Mouse (Mus musculus): ENCODE measurements at regions not wholly inside any gene's neighbourhood (a gene's known extent, or its start where the extent isn't known, plus 50 kb on each side); places are given as distances from the start of the nearest gene placed in this dataset.

GRCm38 (mm10) chr14:120841311-120841710, 69.7 kb upstream of the Ipo5 start:
- H3K27me3 ChIP-seq (ENCODE audit: control insufficient read depth, insufficient read depth, insufficient read length) = no peaks in the 10 kb centered on the region
- TF ChIP-seq MYOG (IDR thresholded peaks at IDR 0.05; ENCODE audit: control insufficient read depth, extremely low read depth, insufficient read length) = no peak
- TF ChIP-seq CTCF (IDR thresholded peaks at IDR 0.05; ENCODE audit: control insufficient read depth, insufficient read depth, insufficient read length) = no peak
- TF ChIP-seq CEBPB (IDR thresholded peaks at IDR 0.05; ENCODE audit: low read depth) = no peak
- no peak for TF ChIP-seq MYOD1 (IDR thresholded peaks at IDR 0.05; ENCODE audit: control insufficient read depth, insufficient read length, low read depth)
- no peaks in the 10 kb centered on the region for H3K79me3 ChIP-seq (ENCODE audit: low read depth)

GRCm38 (mm10) chr14:120845172-120845571, 65.9 kb upstream of the Ipo5 start:
- TF ChIP-seq CEBPB (IDR thresholded peaks at IDR 0.05; ENCODE audit: low read depth) (no peak), MYOG (IDR thresholded peaks at IDR 0.05; ENCODE audit: control insufficient read depth, extremely low read depth, insufficient read length) (no peak), MAX (IDR thresholded peaks at IDR 0.05) (no peak), FOSL1 (IDR thresholded peaks at IDR 0.05; ENCODE audit: insufficient read depth, low read length, poor library complexity, severe bottlenecking) (no peak), CTCF (IDR thresholded peaks at IDR 0.05; ENCODE audit: control insufficient read depth, insufficient read depth, insufficient read length) (no peak), MYOD1 (IDR thresholded peaks at IDR 0.05; ENCODE audit: control insufficient read depth, insufficient read length, low read depth) (no peak), USF1 (IDR thresholded peaks at IDR 0.05; ENCODE audit: low read depth) (no peak)
- H3ac ChIP-seq (ENCODE audit: control insufficient read depth, insufficient read length, low read depth) = no peak overlapping the region
- no peaks in the 10 kb centered on the region for H3K79me3 ChIP-seq (ENCODE audit: low read depth)
- H3K36me3 ChIP-seq (ENCODE audit: control insufficient read depth, insufficient read depth) = no peaks in the 10 kb centered on the region
- no peak overlapping the region for H3K4me3 ChIP-seq (ENCODE audit: insufficient read depth, poor library complexity, severe bottlenecking)
- no peaks in the 10 kb centered on the region for H3K27me3 ChIP-seq (ENCODE audit: control insufficient read depth, insufficient read depth, insufficient read length)
- H3K79me2 ChIP-seq (ENCODE audit: control insufficient read depth, insufficient read depth) = no peaks in the 10 kb centered on the region

More at GRCm38 (mm10) chr14:120841311-120841710, 69.7 kb upstream of the Ipo5 start:
- no peaks in the 10 kb centered on the region for H3K79me2 ChIP-seq (ENCODE audit: control insufficient read depth, insufficient read depth)
- H3ac ChIP-seq (ENCODE audit: control insufficient read depth, insufficient read length, low read depth) = no peak overlapping the region
- H3K36me3 ChIP-seq (ENCODE audit: control insufficient read depth, insufficient read depth) = no peaks in the 10 kb centered on the region
- H3K4me3 ChIP-seq (ENCODE audit: insufficient read depth, poor library complexity, severe bottlenecking) = no peak overlapping the region

DNA sequence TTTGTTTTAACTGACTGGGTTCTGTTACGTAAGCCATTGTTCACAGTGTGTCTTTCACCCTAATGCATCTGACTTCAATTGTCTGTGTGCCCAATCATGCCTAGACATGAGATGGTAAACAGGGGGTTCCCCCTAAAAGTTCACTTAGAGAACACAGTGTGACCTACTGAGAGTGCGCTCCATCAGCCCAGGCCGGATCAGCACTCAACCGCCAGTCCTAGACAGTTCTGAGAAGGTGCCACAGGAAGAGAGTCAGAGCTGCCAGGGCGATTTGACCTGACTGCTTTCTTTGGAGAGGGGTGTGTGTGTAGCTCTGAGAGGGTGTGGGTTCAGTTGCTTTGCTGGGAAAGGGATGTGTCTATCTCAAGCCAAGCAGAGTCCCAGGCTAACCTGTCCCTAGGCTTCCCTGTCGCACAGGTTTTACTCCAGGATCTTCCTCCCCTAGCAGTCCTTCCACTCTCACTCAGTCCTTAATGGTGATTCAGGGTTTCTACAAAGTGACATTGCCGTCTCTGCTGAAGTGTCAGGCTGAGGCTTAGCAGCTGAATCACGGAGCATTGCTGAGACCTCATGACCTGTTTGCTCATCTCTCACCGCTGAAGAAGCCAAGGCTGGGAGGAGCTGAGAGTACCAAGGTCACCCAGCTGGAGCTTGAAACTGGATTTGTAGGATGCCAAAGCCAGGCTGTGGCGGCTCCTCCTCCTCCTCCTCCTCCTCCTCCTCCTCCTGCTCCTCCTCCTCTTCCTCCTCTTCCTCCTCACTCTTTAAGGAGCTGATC, 64.8 kb upstream of the Ipo5 start:
- Histone ChIP-seq H3ac (ENCODE audit: control insufficient read depth, insufficient read length, low read depth) (no peak overlapping the region), H3K36me3 (ENCODE audit: control insufficient read depth, insufficient read depth) (no peaks in the 10 kb centered on the region), H3K79me3 (ENCODE audit: low read depth) (no peaks in the 10 kb centered on the region), H3K79me2 (ENCODE audit: control insufficient read depth, insufficient read depth) (no peaks in the 10 kb centered on the region), H3K27me3 (ENCODE audit: control insufficient read depth, insufficient read depth, insufficient read length) (no peaks in the 10 kb centered on the region), H3K4me3 (ENCODE audit: insufficient read depth, poor library complexity, severe bottlenecking) (no peak overlapping the region)
- TF ChIP-seq MAX (IDR thresholded peaks at IDR 0.05) (no peak), MYOD1 (IDR thresholded peaks at IDR 0.05; ENCODE audit: control insufficient read depth, insufficient read length, low read depth) (no peak), MYOG (IDR thresholded peaks at IDR 0.05; ENCODE audit: control insufficient read depth, extremely low read depth, insufficient read length) (no peak), CTCF (IDR thresholded peaks at IDR 0.05; ENCODE audit: control insufficient read depth, insufficient read depth, insufficient read length) (no peak), CEBPB (IDR thresholded peaks at IDR 0.05; ENCODE audit: low read depth) (no peak), FOSL1 (IDR thresholded peaks at IDR 0.05; ENCODE audit: insufficient read depth, low read length, poor library complexity, severe bottlenecking) (no peak), USF1 (IDR thresholded peaks at IDR 0.05; ENCODE audit: low read depth) (no peak)

GRCm38 (mm10) chr14:120847006-120847405, 64.0 kb upstream of the Ipo5 start:
- Histone ChIP-seq H3K4me3 (ENCODE audit: insufficient read depth, poor library complexity, severe bottlenecking) (no peak overlapping the region), H3K79me2 (ENCODE audit: control insufficient read depth, insufficient read depth) (no peaks in the 10 kb centered on the region), H3ac (ENCODE audit: control insufficient read depth, insufficient read length, low read depth) (no peak overlapping the region), H3K79me3 (ENCODE audit: low read depth) (no peaks in the 10 kb centered on the region), H3K36me3 (ENCODE audit: control insufficient read depth, insufficient read depth) (no peaks in the 10 kb centered on the region), H3K27me3 (ENCODE audit: control insufficient read depth, insufficient read depth, insufficient read length) (no peaks in the 10 kb centered on the region)
- TF ChIP-seq FOSL1 (IDR thresholded peaks at IDR 0.05; ENCODE audit: insufficient read depth, low read length, poor library complexity, severe bottlenecking) = no peak
- no peak for TF ChIP-seq MYOD1 (IDR thresholded peaks at IDR 0.05; ENCODE audit: control insufficient read depth, insufficient read length, low read depth)
- TF ChIP-seq USF1 (IDR thresholded peaks at IDR 0.05; ENCODE audit: low read depth) = no peak
- TF ChIP-seq CTCF (IDR thresholded peaks at IDR 0.05; ENCODE audit: control insufficient read depth, insufficient read depth, insufficient read length) = no peak
- TF ChIP-seq MAX (IDR thresholded peaks at IDR 0.05) = no peak
- TF ChIP-seq MYOG (IDR thresholded peaks at IDR 0.05; ENCODE audit: control insufficient read depth, extremely low read depth, insufficient read length) = no peak
- no peak for TF ChIP-seq CEBPB (IDR thresholded peaks at IDR 0.05; ENCODE audit: low read depth)

DNA sequence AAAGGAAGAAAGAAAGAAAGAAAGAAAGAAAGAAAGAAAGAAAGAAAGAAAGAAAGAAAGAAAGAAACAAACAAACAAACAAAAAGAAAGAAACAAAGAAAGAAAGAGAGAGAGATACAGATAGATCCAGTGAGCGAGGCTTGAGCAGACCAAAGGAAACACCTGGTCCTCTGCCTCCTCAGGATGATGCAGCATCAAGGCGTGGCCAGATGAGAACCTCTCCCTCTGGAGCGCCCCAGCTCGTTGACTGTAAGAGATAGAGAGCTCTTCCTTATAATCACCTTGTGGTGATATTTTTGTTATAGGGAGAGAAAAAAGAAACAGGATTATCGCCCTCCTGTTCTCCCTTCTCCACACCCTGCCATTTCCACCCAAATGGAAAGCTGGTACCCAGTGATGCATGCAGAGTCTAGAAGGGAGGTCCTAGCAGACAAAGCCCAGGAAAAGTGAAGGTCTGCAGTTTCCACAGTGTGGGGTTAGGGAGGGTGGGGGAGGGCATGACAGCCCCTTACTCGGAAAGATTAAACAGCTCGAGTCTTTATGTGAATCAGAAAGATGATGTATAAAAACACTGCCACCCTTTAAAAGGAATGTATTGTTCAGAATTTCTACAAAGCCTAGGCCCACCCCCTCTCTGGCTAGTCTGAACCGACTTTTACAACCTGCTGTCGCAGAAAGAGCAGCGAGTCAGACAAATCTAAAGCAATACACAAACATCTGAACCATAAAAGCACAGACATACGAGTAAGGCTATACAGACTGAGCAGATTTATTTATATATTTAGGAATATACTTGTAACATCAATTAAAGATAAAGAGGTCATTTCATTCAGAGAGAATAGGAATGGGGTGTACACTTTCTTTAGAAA, 62.7 kb upstream of the Ipo5 start:
- Histone ChIP-seq H3K36me3 (ENCODE audit: control insufficient read depth, insufficient read depth) (no peaks in the 10 kb centered on the region), H3K79me2 (ENCODE audit: control insufficient read depth, insufficient read depth) (no peaks in the 10 kb centered on the region), H3K4me3 (ENCODE audit: insufficient read depth, poor library complexity, severe bottlenecking) (no peak overlapping the region), H3K79me3 (ENCODE audit: low read depth) (no peaks in the 10 kb centered on the region), H3ac (ENCODE audit: control insufficient read depth, insufficient read length, low read depth) (no peak overlapping the region), H3K27me3 (ENCODE audit: control insufficient read depth, insufficient read depth, insufficient read length) (no peaks in the 10 kb centered on the region)
- TF ChIP-seq MYOD1 (IDR thresholded peaks at IDR 0.05; ENCODE audit: control insufficient read depth, insufficient read length, low read depth) (no peak), MYOG (IDR thresholded peaks at IDR 0.05; ENCODE audit: control insufficient read depth, extremely low read depth, insufficient read length) (no peak), FOSL1 (IDR thresholded peaks at IDR 0.05; ENCODE audit: insufficient read depth, low read length, poor library complexity, severe bottlenecking) (no peak), MAX (IDR thresholded peaks at IDR 0.05) (no peak), CEBPB (IDR thresholded peaks at IDR 0.05; ENCODE audit: low read depth) (no peak), CTCF (IDR thresholded peaks at IDR 0.05; ENCODE audit: control insufficient read depth, insufficient read depth, insufficient read length) (no peak), USF1 (IDR thresholded peaks at IDR 0.05; ENCODE audit: low read depth) (no peak)

All from C2C12 (cell line).